Mouse (Mus musculus) olfactory bulb, adult 2 months (tissue): ENCODE results near the gene Col6a3. TPM values are rescaled to one million over a fixed set of nuclear protein-coding genes. Genes with fewer than 3 reads are reported as not detected.
A peak's percentile ranks its signal among the peaks of the same experiment; 100 is the strongest.

Experiments used
- H3K27ac ChIP-seq: fragments of 200-500 bp; 2 replicates; pipeline ENCODE4 v1.5.1; 2012; ENCODE audit warnings: low read depth, low read length; ENCODE audit not compliant: insufficient read depth
- H3K4me1 ChIP-seq: fragments of 200-500 bp; 2 replicates; pipeline ENCODE4 v1.6.1; 2012; ENCODE audit warnings: low read length; ENCODE audit not compliant: control insufficient read depth, insufficient read depth
- H3K4me3 ChIP-seq: fragments of 200-500 bp; 2 replicates; pipeline ENCODE4 v1.5.1; 2012; ENCODE audit warnings: mild to moderate bottlenecking, low read depth, low read length, moderate library complexity; ENCODE audit not compliant: insufficient read depth
- CTCF ChIP-seq: fragments of 200-500 bp; IDR thresholded peaks from 2 replicates; pipeline ENCODE4 v1.5.1; 2012; ENCODE audit warnings: low read depth, mild to moderate bottlenecking, low read length, moderate library complexity; ENCODE audit not compliant: insufficient read depth
- POLR2A ChIP-seq: fragments of 200-500 bp; IDR thresholded peaks from 2 replicates; pipeline ENCODE4 v1.6.1; 2012; ENCODE audit warnings: mild to moderate bottlenecking, low read depth, low read length, moderate library complexity; ENCODE audit not compliant: insufficient read depth
- WGBS: fragments of 180-500 bp; shearing (Covaris S2); methylation state at CpG from one replicate; pipeline ENCODE4 v1.1.7; 2018; 5-methylcytosine and 5-hydroxymethylcytosine counted together
- polyA plus RNA-seq: library from polyadenylated mRNA; stranded (reverse); fragments of >200 nt; gene quantifications from 2 replicates; pipeline ENCODE4 v1.2.4, GENCODE M21; 2012; ENCODE audit warnings: low replicate concordance; ENCODE audit not compliant: missing spikeins, insufficient read depth, insufficient read length

Col6a3 gene
- polyA plus RNA-seq, 1 experiment = not detected

DNA sequence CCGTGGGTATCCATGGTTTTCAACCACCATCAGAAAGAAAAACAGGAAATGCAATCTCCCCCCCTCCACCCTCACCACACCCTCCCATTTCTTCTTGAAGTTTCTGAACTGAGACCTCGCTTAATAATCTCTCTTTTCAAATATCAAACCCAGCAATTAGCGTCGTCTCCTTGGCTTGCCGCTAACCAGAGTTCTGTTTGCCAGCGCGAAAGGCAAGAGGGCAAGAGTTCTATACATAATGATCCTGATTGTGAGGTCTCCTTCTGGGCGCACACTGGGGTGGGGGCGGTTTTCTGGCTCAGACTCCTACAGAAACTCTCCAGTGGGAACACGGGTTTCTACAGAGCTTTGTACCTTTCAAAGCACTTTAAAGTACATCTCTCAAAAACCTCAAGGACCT is 1.4 kb upstream of the Col6a3 start:
- 26% methylated on average over 10 of the region's 10 CpGs for WGBS
- TF ChIP-seq CTCF = no peak
- TF ChIP-seq POLR2A = no peak
- H3K4me1 ChIP-seq = peaks cover 4% of the 10 kb centered on the region; the same call in 1 of the 2 replicates

DNA sequence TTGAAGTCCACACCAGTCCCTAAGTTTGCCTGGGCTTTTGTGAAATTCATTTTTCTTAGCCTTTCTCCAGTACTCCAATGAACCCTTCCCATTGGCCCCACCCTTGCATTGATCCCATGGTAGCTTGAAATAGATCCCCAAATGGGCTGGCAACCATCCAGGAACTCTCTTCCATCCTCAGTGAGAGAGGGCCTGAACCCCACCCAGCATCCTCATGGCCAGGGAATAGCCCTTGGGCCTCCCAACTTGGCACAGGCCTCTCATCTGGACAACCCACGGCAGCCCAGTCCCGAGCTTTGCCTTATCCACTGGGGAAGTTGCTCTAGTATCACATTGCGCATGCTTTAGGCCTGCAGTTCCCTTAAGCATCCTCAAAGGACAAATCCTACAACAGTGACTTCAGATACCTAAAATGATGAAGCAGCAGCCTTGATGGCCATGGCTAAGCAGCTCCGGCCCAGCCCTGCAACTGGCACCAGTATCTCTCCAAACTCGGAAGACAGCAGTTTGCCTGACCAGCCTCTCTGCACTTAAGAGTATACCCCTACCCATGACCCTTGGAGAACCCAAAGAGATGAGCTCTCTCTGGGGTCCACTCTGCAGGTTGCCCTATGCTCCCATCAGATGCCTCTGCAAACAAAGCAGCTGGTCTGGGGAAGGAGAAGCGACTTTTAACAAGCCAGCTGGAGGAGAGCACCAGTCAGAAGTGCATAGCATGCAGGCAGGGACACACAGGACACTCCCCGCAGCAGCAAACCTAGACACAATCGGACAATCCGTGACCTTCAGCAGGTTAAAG is 783 bp downstream of the Col6a3 start:
- TF ChIP-seq CTCF = no peak
- WGBS = 91% methylated on average over 9 of the region's 9 CpGs
- Histone ChIP-seq H3K27ac (no peak overlapping the region), H3K4me3 (no peak overlapping the region), H3K4me1 (peaks cover 10% of the 10 kb centered on the region)

More for the DNA sequence above, 1.4 kb upstream of the Col6a3 start:
- Histone ChIP-seq H3K27ac (no peak overlapping the region), H3K4me3 (no peak overlapping the region)

DNA sequence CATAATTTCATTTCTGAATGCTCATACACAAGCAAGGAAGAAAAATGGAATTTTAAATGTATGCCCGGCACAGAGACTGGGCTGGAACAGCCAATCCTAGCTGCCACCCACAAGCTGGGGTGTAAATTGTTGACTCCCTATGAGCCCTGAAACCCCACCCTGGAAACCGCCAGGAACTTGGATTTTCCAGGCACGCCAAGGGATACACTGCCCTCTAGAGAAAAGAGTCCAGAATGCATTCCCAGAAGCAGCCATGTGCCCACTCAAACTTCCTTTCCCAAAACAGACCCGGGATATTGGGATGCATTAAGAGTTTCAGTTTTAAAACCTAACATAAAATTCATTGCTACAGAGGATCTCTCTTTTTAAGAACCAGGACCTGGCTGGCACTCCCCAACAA is 3.5 kb downstream of the Col6a3 start:
- Histone ChIP-seq H3K4me1 (peaks cover 24% of the 10 kb centered on the region), H3K27ac (no peak overlapping the region), H3K4me3 (no peak overlapping the region)
- TF ChIP-seq POLR2A (no peak), CTCF (peak; percentile 53; the same call in 1 of the 2 replicates)
- 6% methylated on average over 4 of the region's 4 CpGs for WGBS

DNA sequence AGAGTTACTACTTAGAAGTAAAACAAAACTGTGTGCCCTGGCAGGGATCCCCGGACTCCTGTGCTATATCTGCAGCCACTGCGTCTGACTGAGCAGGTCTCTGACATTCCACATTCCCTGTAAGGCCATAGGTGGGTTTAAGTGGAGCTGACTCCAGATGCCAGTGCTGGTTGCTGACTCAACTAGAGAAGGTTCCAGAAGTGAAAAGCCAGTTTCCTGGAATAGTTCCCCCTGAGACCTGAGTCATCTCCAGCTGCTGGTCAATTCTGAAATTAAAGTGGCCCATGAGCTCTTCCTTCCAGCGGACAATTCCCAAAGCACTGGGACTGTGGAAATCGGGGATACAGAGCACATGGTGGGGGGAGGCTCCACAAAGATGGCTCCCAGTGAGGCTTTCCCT is 5.1 kb downstream of the Col6a3 start:
- 50% methylated on average over 4 of the region's 4 CpGs for WGBS
- H3K27ac ChIP-seq = peak overlapping the region; percentile 69; the same call in 1 of the 2 replicates
- TF ChIP-seq CTCF (no peak), POLR2A (no peak)
- no peak overlapping the region for H3K4me3 ChIP-seq
- peaks cover 27% of the 10 kb centered on the region for H3K4me1 ChIP-seq

DNA sequence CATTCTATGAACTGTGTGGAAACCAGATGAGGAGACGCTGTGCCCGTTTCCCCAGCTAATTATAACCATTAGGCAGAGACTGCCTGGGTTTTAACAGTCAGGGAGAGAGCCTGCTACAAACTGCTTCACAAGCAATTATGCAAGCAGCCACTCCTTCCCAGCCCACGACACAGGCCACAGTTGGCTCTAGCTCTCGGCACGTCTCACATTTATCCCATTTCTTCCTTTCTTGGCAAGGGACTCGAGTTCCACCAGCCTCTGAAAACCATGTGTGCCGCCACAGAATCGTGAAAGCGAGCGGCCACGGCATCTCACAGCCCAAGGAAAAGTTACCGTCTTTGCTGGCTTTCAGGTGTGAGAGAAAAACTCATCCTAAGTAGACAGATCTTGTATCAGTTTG is 5.5 kb downstream of the Col6a3 start:
- TF ChIP-seq POLR2A (no peak), CTCF (no peak)
- 8% methylated on average over 12 of the region's 12 CpGs for WGBS
- Histone ChIP-seq H3K27ac (peak overlapping the region; percentile 69), H3K4me3 (no peak overlapping the region), H3K4me1 (peaks cover 27% of the 10 kb centered on the region)

DNA sequence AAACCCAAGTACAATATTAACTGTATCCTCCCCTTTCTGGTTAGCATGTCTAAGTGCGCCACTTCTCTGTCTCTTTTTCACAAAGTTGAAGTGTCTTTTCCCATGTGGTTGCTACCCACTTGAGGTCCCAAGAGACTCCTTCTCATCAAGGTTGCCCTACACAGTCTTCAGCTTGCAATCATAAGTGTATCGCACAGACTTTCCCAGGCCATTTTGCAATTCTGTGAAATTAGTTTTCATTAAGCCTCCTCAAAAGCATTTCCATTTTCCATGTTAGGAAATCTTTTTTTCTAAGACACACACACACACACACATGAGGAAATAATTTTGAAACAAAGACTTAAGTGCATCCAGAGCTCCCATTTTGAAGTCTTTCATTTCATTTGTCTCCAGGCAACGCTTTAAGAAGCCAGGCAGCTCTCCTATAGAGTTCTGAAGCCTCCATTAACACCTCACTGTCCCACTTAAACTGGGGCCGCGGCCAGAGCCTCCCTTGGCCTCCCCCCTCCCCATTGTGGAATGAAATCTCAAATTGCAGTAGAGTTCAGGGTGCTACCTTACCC is 7.5 kb downstream of the Col6a3 start:
- H3K27ac ChIP-seq = no peak overlapping the region
- WGBS = 79% methylated on average over 5 of the region's 5 CpGs
- H3K4me1 ChIP-seq = peaks cover 27% of the 10 kb centered on the region
- no peak for TF ChIP-seq CTCF
- no peak overlapping the region for H3K4me3 ChIP-seq

DNA sequence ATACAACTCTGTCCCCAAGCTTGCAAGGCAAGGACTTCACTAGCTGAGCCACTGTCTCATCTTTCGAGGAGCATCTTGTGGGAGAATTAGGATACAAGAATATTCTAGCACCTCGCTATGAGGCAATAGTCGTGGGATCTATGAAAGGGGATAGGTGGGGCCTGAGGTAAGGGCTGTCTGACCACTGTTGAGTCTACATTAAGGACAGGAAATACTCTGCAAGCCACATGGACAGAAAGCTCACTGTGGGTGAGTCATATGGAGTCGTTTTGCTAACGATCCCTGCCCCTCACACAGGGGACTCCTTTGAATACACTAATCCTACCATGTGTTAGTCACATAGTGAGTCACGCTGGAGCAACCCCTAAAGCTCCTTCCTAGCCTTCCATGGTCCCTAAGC is 9.1 kb downstream of the Col6a3 start:
- Histone ChIP-seq H3K4me1 (peaks cover 27% of the 10 kb centered on the region), H3K4me3 (no peak overlapping the region), H3K27ac (no peak overlapping the region)
- 36% methylated on average over 6 of the region's 6 CpGs for WGBS
- TF ChIP-seq POLR2A (no peak), CTCF (no peak)

DNA sequence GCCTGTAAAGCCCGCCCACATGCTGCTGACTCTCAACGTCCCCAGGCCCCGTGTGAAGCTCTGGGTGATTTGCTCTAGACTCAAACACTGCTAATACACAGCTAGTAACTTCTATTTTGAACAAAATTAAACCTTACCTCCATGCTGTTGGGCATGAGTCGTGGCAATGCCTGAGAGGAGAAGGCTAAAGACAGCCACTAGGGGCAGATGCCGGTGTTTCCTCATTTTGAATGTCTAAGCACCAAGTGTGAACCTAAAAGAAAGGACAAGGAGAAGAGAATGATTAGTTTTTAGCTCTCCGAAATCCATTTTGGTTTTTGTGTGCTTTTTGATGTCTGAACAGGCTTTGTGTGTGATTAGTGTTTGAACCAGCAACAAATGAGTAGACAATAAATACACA is 13.8 kb downstream of the Col6a3 start:
- H3K4me1 ChIP-seq = peaks cover 3% of the 10 kb centered on the region
- 60% methylated on average over 6 of the region's 6 CpGs for WGBS
- no peak for TF ChIP-seq POLR2A
- no peak for TF ChIP-seq CTCF
- H3K27ac ChIP-seq = no peak overlapping the region
- no peak overlapping the region for H3K4me3 ChIP-seq

DNA sequence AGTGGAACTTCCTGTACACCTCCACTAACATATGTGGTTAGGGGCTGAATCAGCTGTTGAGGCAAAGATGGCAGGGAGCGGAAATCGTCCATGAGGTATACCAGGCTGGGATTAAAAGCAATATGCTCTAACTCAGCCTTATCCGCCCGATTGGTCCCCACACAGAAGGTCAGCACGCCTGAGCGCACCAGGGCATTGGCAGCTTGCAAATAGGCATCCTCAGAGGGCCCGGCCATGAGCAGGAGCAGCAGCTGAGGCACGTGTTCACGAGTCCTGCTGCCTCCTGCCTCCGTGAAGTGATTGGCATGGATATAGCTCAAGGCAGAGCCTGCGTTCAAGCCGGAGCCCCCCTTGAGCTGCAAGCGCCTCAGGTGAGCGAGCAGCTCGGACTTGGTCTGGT is 30.5 kb downstream of the Col6a3 start:
- TF ChIP-seq POLR2A = no peak
- TF ChIP-seq CTCF = no peak
- no peak overlapping the region for H3K27ac ChIP-seq
- 71% methylated on average over 15 of the region's 15 CpGs for WGBS

More for the DNA sequence above, 30.5 kb downstream of the Col6a3 start:
- Histone ChIP-seq H3K4me3 (no peak overlapping the region), H3K4me1 (no peaks in the 10 kb centered on the region)
